Mouse (Mus musculus): ENCODE measurements around the gene Fkbp6. TPM values are rescaled to one million over a fixed set of nuclear protein-coding genes. Genes with fewer than 3 reads are reported as not detected.

The Fkbp6 gene
- polyA plus RNA-seq, 1 experiment from 2014 or later = not detected

- H3K27ac ChIP-seq (ENCODE audit: low read depth, low read length) = no peak overlapping the region
- H3K36me3 ChIP-seq (ENCODE audit: control insufficient read depth, insufficient read depth, low read length) = peaks cover 93% of the 10 kb centered on the region
- no peaks in the 10 kb centered on the region for H3K9me3 ChIP-seq (ENCODE audit: control insufficient read depth, low read length)
- H3K9ac ChIP-seq (ENCODE audit: low read depth, low read length) = no peak overlapping the region
- no peaks in the 10 kb centered on the region for H3K27me3 ChIP-seq (ENCODE audit: control insufficient read depth, insufficient read depth, low read length)
- WGBS = 83% methylated on average over 3 of the region's 3 CpGs
- no peaks in the 10 kb centered on the region for H3K4me1 ChIP-seq (ENCODE audit: control insufficient read depth, insufficient read depth, low read length)
- no peak for ATAC-seq (ENCODE audit: low FRiP score, low TSS enrichment)
- H3K4me3 ChIP-seq (ENCODE audit: low read length) = no peak overlapping the region
- no peak overlapping the region for H3K4me2 ChIP-seq (replicated peaks; ENCODE audit: low read depth, low read length)
These were observed 107.2 kb downstream of the Fkbp6 start for GRCm38 (mm10) chr5:135242608-135243007.

- Histone ChIP-seq H3K4me3 (ENCODE audit: low read length) (no peak overlapping the region), H3K9ac (ENCODE audit: low read depth, low read length) (no peak overlapping the region), H3K9me3 (ENCODE audit: control insufficient read depth, low read length) (no peaks in the 10 kb centered on the region), H3K4me2 (replicated peaks; ENCODE audit: low read depth, low read length) (no peak overlapping the region), H3K27ac (ENCODE audit: low read depth, low read length) (no peak overlapping the region), H3K27me3 (ENCODE audit: control insufficient read depth, insufficient read depth, low read length) (no peaks in the 10 kb centered on the region), H3K36me3 (ENCODE audit: control insufficient read depth, insufficient read depth, low read length) (peaks cover 95% of the 10 kb centered on the region), H3K4me1 (ENCODE audit: control insufficient read depth, insufficient read depth, low read length) (no peaks in the 10 kb centered on the region)
- WGBS = 83% methylated on average over 12 of the region's 12 CpGs
- ATAC-seq (ENCODE audit: low FRiP score, low TSS enrichment) = no peak
These were observed 107.7 kb downstream of the Fkbp6 start for GRCm38 (mm10) chr5:135242136-135242535.

Small RNA genes lying within 50 kb of the gene (microRNA-seq; reads per million reads assigned to microRNA genes)
- gene Mir7033 = 1.1 reads per million

Other genes with a start within 250 kb of the Fkbp6 start
- gene Tbl2, start 200.4 kb downstream of the Fkbp6 start, polyA plus RNA-seq (2014; fragmentation: Nextera tagmentation; extraction: Ambion mirVana) = 11.9 and 24.5 TPM in 2 replicates
- gene Bcl7b, start 181.8 kb downstream of the Fkbp6 start, polyA plus RNA-seq (2014; fragmentation: Nextera tagmentation; extraction: Ambion mirVana) = 47.9 and 56.1 TPM in 2 replicates
- 35.8 and 68.8 TPM in 2 replicates for gene Baz1b, start 162.8 kb downstream of the Fkbp6 start, polyA plus RNA-seq (2014; fragmentation: Nextera tagmentation; extraction: Ambion mirVana)
- gene Fzd9, start 98.8 kb downstream of the Fkbp6 start, polyA plus RNA-seq (2014; fragmentation: Nextera tagmentation; extraction: Ambion mirVana) = 0.54 and 1.1 TPM in 2 replicates
- not detected in 2 replicates for gene Trim50, start 3.3 kb upstream of the Fkbp6 start, polyA plus RNA-seq (2014; fragmentation: Nextera tagmentation; extraction: Ambion mirVana)
- gene Nsun5, start 19.9 kb upstream of the Fkbp6 start, polyA plus RNA-seq (2014; fragmentation: Nextera tagmentation; extraction: Ambion mirVana) = 27.1 and 29.2 TPM in 2 replicates
- 15.5 and 20.7 TPM in 2 replicates for gene Pom121, start 44.5 kb upstream of the Fkbp6 start, polyA plus RNA-seq (2014; fragmentation: Nextera tagmentation; extraction: Ambion mirVana)
- 34.9 and 61.7 TPM in 2 replicates for gene Hip1, start 195.1 kb upstream of the Fkbp6 start, polyA plus RNA-seq (2014; fragmentation: Nextera tagmentation; extraction: Ambion mirVana)
- gene Ccl26, start 213.5 kb upstream of the Fkbp6 start, polyA plus RNA-seq (2014; fragmentation: Nextera tagmentation; extraction: Ambion mirVana) = not detected in 2 replicates
- gene Ccl24, start 223.0 kb upstream of the Fkbp6 start, polyA plus RNA-seq (2014; fragmentation: Nextera tagmentation; extraction: Ambion mirVana) = 0.43 and 2.3 TPM in 2 replicates